Mouse (Mus musculus) myocyte (in vitro differentiated cells): ENCODE measurements around the gene Lamb3. TPM values are rescaled to one million over a fixed set of nuclear protein-coding genes. Genes with fewer than 3 reads are reported as not detected.
A peak's percentile ranks its signal among the peaks of the same experiment; 100 is the strongest.

Source experiments
- H3K27me3 ChIP-seq: one replicate; pipeline ENCODE4 v1.6.1; 2011; ENCODE audit not compliant: control insufficient read depth, insufficient read depth, insufficient read length
- H3K36me3 ChIP-seq: one replicate; pipeline ENCODE4 v1.6.1; 2011; ENCODE audit not compliant: control insufficient read depth, insufficient read depth
- H3K4me2 ChIP-seq: one replicate; pipeline ENCODE4 v1.6.1; 2011; ENCODE audit warnings: low read depth, control low read depth
- H3K4me3 ChIP-seq: one replicate; pipeline ENCODE4 v1.5.1; 2011; ENCODE audit warnings: mild to moderate bottlenecking, control low read depth, moderate library complexity
- H3K79me2 ChIP-seq: one replicate; pipeline ENCODE4 v1.6.1; 2011; ENCODE audit not compliant: control insufficient read depth, insufficient read depth
- H3ac ChIP-seq: one replicate; pipeline ENCODE4 v1.6.1; 2011; ENCODE audit not compliant: control insufficient read depth, insufficient read length
- CEBPB ChIP-seq: IDR thresholded peaks from 2 replicates; pipeline ENCODE4 v1.6.1; 2011; ENCODE audit warnings: mild to moderate bottlenecking, moderate library complexity; ENCODE audit not compliant: poor library complexity, insufficient read depth, severe bottlenecking
- E2F4 ChIP-seq: IDR thresholded peaks from one replicate; pipeline ENCODE4 v1.6.1; 2011; ENCODE audit warnings: mild to moderate bottlenecking, control low read depth, moderate library complexity; ENCODE audit not compliant: insufficient read depth
- MAX ChIP-seq: IDR thresholded peaks from one replicate; pipeline ENCODE4 v1.6.1; 2011; ENCODE audit warnings: low read depth, mild to moderate bottlenecking, control low read depth
- MYOD1 ChIP-seq, 3 experiments: IDR thresholded peaks; one replicate each; pipeline ENCODE4 v1.6.1; 2011; ENCODE audit warnings: control low read depth in 2 of 3, low read depth in 2 of 3, mild to moderate bottlenecking in 2 of 3, moderate library complexity in 1 of 3; ENCODE audit not compliant: insufficient read length in 2 of 3, control insufficient read depth in 1 of 3
- MYOG ChIP-seq, 3 experiments: IDR thresholded peaks; one replicate each; pipeline ENCODE4 v1.6.1; 2011; ENCODE audit warnings: control low read depth in 2 of 3, low read depth in 2 of 3, mild to moderate bottlenecking in 2 of 3; ENCODE audit not compliant: insufficient read length in 2 of 3, control insufficient read depth in 1 of 3, insufficient read depth in 1 of 3
- POLR2A ChIP-seq: IDR thresholded peaks from one replicate; pipeline ENCODE4 v1.6.1; 2011; ENCODE audit warnings: low read depth, mild to moderate bottlenecking, control low read depth, moderate library complexity; ENCODE audit not compliant: insufficient read length
- POLR2AphosphoS2 ChIP-seq: IDR thresholded peaks from one replicate; pipeline ENCODE4 v1.6.1; 2011; ENCODE audit warnings: low read depth, control low read depth; ENCODE audit not compliant: insufficient read length
- REST ChIP-seq: IDR thresholded peaks from one replicate; pipeline ENCODE4 v1.6.1; 2011; ENCODE audit warnings: mild to moderate bottlenecking, control low read depth, moderate library complexity; ENCODE audit not compliant: insufficient read depth, insufficient read length
- SRF ChIP-seq: IDR thresholded peaks from one replicate; pipeline ENCODE4 v1.6.1; 2011; ENCODE audit warnings: low read depth; ENCODE audit not compliant: control insufficient read depth, insufficient read length
- TCF12 ChIP-seq: IDR thresholded peaks from one replicate; pipeline ENCODE4 v1.6.1; 2011; ENCODE audit warnings: mild to moderate bottlenecking, control low read depth; ENCODE audit not compliant: poor library complexity, insufficient read depth, severe bottlenecking
- TCF3 ChIP-seq: IDR thresholded peaks from one replicate; pipeline ENCODE4 v1.6.1; 2011; ENCODE audit warnings: low read depth, control low read depth; ENCODE audit not compliant: insufficient read length
- USF1 ChIP-seq: IDR thresholded peaks from one replicate; pipeline ENCODE4 v1.6.1; 2011; ENCODE audit warnings: low read depth, mild to moderate bottlenecking, control low read depth, moderate library complexity
- polyA plus RNA-seq: library from polyadenylated mRNA; unstranded; fragments of >200 nt; fragmentation: generic; extraction: Trizol; gene quantifications from one replicate; pipeline ENCODE4 v1.2.1, GENCODE M21; 2012; ENCODE audit warnings: missing spikeins

Lamb3 gene
- polyA plus RNA-seq, 1 experiment: 15.5 TPM

DNA sequence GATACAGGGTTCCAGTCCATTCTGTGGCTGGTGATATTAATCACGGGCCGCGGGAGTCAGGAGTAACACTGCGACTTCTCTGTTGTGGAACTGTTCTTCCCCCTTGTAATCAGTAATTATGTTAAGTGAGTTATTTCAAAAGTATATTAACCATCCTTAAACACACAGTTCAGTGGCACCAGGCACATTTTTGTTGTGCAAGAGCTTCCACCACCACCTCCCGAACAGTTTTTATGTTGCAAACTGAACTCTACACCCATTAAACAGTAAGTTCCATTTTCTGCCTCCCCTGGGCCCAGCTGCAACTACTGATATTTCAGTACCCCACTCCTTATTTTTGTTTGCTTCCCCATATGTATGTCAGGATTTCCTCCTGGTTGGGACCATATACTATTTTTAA lies 22.1 kb downstream of the Lamb3 start:
- Histone ChIP-seq H3K27me3 (no peaks in the 10 kb centered on the region), H3K79me2 (no peaks in the 10 kb centered on the region), H3ac (no peak overlapping the region), H3K36me3 (no peaks in the 10 kb centered on the region), H3K4me2 (no peak overlapping the region), H3K4me3 (no peak overlapping the region)
- TF ChIP-seq MAX: no peak
- no peak for TF ChIP-seq TCF12
- no peak for TF ChIP-seq TCF3
- TF ChIP-seq E2F4: no peak
- TF ChIP-seq REST: no peak
- no peak for TF ChIP-seq USF1
- TF ChIP-seq POLR2A: no peak
- no peak for TF ChIP-seq POLR2AphosphoS2
- no peak for TF ChIP-seq MYOD1 (IDR thresholded peaks at IDR 0.05; ENCODE audit: control insufficient read depth in 1 of 3, insufficient read length in 2 of 3, low read depth in 2 of 3)
- no peak for TF ChIP-seq SRF
- TF ChIP-seq MYOG (IDR thresholded peaks at IDR 0.05; ENCODE audit: control insufficient read depth in 1 of 3, insufficient read depth in 1 of 3, insufficient read length in 2 of 3, low read depth in 2 of 3): no peak

DNA sequence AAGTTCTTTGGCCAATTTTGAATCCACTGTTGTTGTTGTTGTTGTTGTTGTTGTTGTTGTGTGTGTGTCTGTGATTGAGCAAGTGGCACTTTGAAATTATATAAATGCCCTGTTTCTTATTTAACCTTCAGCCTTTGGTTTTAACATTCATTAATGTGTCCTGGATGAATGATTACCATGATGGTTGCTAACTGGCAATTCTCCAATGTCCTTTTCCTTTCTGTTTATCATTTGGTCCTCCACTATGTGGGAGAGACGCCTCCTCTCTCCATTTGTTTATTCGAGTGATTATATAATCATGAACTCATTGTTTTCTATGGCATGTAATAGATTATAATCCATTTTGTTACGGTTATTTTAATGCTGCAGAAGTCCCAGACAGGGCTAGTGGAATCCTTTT lies 23.0 kb downstream of the Lamb3 start:
- no peak overlapping the region for H3ac ChIP-seq
- no peak overlapping the region for H3K4me3 ChIP-seq
- H3K4me2 ChIP-seq: no peak overlapping the region
- TF ChIP-seq MYOD1 (IDR thresholded peaks at IDR 0.05; ENCODE audit: control insufficient read depth in 1 of 3, insufficient read length in 2 of 3, low read depth in 2 of 3): no peak
- TF ChIP-seq MAX: no peak
- H3K36me3 ChIP-seq: no peaks in the 10 kb centered on the region
- H3K79me2 ChIP-seq: no peaks in the 10 kb centered on the region
- H3K27me3 ChIP-seq: no peaks in the 10 kb centered on the region

DNA sequence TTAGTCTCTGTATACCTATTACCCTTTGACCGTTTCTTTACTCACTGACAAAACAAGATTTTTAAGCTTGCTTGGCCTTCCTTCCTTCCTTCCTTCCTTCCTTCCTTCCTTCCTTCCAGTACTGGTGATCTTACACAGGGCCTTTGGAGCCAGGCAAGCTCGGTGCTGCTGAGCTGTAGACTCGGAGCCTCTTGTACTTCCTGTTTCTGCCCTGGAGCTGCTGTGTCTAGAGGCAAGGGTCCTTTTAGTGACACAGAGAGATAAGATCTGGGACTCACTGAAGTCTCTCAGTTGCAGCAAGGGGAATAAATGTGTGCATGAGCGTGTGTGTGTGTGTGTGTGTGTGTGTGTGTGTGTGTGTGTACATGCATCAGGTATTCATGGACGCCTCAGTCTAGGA lies 23.4 kb downstream of the Lamb3 start:
- H3ac ChIP-seq: no peak overlapping the region
- TF ChIP-seq TCF3 (no peak), MAX (no peak), TCF12 (no peak), SRF (no peak), CEBPB (no peak), MYOD1 (IDR thresholded peaks at IDR 0.05; ENCODE audit: control insufficient read depth in 1 of 3, insufficient read length in 2 of 3, low read depth in 2 of 3) (no peak), REST (no peak), POLR2A (no peak), MYOG (IDR thresholded peaks at IDR 0.05; ENCODE audit: control insufficient read depth in 1 of 3, insufficient read depth in 1 of 3, insufficient read length in 2 of 3, low read depth in 2 of 3) (no peak), POLR2AphosphoS2 (no peak), E2F4 (no peak), USF1 (no peak)

GRCm38 (mm10) chr1:193232732-193233131 lies 25.2 kb downstream of the Lamb3 start:
- TF ChIP-seq MYOD1 (IDR thresholded peaks at IDR 0.05; ENCODE audit: control insufficient read depth in 1 of 3, insufficient read length in 2 of 3, low read depth in 2 of 3): peak in 2 of 3 experiments; percentile 88 to 91
- TF ChIP-seq TCF3: peak; percentile 65
- TF ChIP-seq POLR2A: no peak
- no peak for TF ChIP-seq CEBPB
- peak; percentile 72 for TF ChIP-seq TCF12
- TF ChIP-seq MYOG (IDR thresholded peaks at IDR 0.05; ENCODE audit: control insufficient read depth in 1 of 3, insufficient read depth in 1 of 3, insufficient read length in 2 of 3, low read depth in 2 of 3): peak in 2 of 3 experiments; percentile 43 to 95

More for the DNA sequence above, 23.4 kb downstream of the Lamb3 start:
- no peak overlapping the region for H3K4me3 ChIP-seq
- no peaks in the 10 kb centered on the region for H3K79me2 ChIP-seq
- no peaks in the 10 kb centered on the region for H3K36me3 ChIP-seq
- H3K4me2 ChIP-seq: no peak overlapping the region
- H3K27me3 ChIP-seq: no peaks in the 10 kb centered on the region

GRCm38 (mm10) chr1:193234130-193234645 lies 26.7 kb downstream of the Lamb3 start:
- Histone ChIP-seq H3ac (no peak overlapping the region), H3K36me3 (no peaks in the 10 kb centered on the region), H3K4me3 (no peak overlapping the region)

More at GRCm38 (mm10) chr1:193232732-193233131, 25.2 kb downstream of the Lamb3 start:
- no peaks in the 10 kb centered on the region for H3K36me3 ChIP-seq
- H3K27me3 ChIP-seq: no peaks in the 10 kb centered on the region
- H3K79me2 ChIP-seq: no peaks in the 10 kb centered on the region
- no peak overlapping the region for H3K4me2 ChIP-seq
- no peak overlapping the region for H3K4me3 ChIP-seq
- H3ac ChIP-seq: no peak overlapping the region

More at GRCm38 (mm10) chr1:193234130-193234645, 26.7 kb downstream of the Lamb3 start:
- no peak overlapping the region for H3K4me2 ChIP-seq
- TF ChIP-seq MYOG (IDR thresholded peaks at IDR 0.05; ENCODE audit: control insufficient read depth in 1 of 3, insufficient read depth in 1 of 3, insufficient read length in 2 of 3, low read depth in 2 of 3) (no peak), TCF12 (no peak), MYOD1 (IDR thresholded peaks at IDR 0.05; ENCODE audit: control insufficient read depth in 1 of 3, insufficient read length in 2 of 3, low read depth in 2 of 3) (no peak), REST (no peak), TCF3 (no peak), MAX (no peak), E2F4 (no peak), POLR2AphosphoS2 (no peak), CEBPB (no peak), USF1 (no peak), SRF (no peak), POLR2A (no peak)
- no peaks in the 10 kb centered on the region for H3K79me2 ChIP-seq
- H3K27me3 ChIP-seq: no peaks in the 10 kb centered on the region
